Mouse (Mus musculus) lung, embryonic 14.5 days (tissue): Measurements from ENCODE around the gene Ttc8. TPM values are rescaled to one million over a fixed set of nuclear protein-coding genes. Genes with fewer than 3 reads are reported as not detected.

ENCODE experiments used
- ATAC-seq: fragments of 200-750 bp; cut with Nextera tagmentation; 2 replicates; pipeline ENCODE4 v1.8.0; 2017; ENCODE audit warnings: mild to moderate bottlenecking, moderate TSS enrichment, moderate library complexity; ENCODE audit not compliant: insufficient read depth
- DNase-seq: peaks from one replicate; pipeline ENCODE4 v3.0.0-alpha.2; 2015
- H3K27ac ChIP-seq: fragments of 300-500 bp; sonication (generic); 2 replicates; pipeline ENCODE4 v1.5.1; 2014; ENCODE audit warnings: low read depth, mild to moderate bottlenecking, moderate library complexity
- H3K27me3 ChIP-seq: fragments of 300-500 bp; sonication (generic); 2 replicates; pipeline ENCODE4 v1.6.1; 2014; ENCODE audit warnings: low read length, control low read depth; ENCODE audit not compliant: insufficient read depth
- H3K36me3 ChIP-seq: fragments of 300-500 bp; sonication (generic); 2 replicates; pipeline ENCODE4 v1.6.1; 2014; ENCODE audit warnings: control low read depth; ENCODE audit not compliant: insufficient read depth
- H3K4me1 ChIP-seq: fragments of 300-500 bp; sonication (generic); 2 replicates; pipeline ENCODE4 v1.6.1; 2014; ENCODE audit warnings: antibody characterized with exemption, control low read depth; ENCODE audit not compliant: insufficient read depth
- H3K4me2 ChIP-seq: fragments of 300-500 bp; sonication (generic); 2 replicates; pipeline ENCODE4 v1.6.1; 2014; ENCODE audit warnings: mild to moderate bottlenecking
- H3K4me3 ChIP-seq: fragments of 300-500 bp; sonication (generic); 2 replicates; pipeline ENCODE4 v1.5.1; 2014; ENCODE audit warnings: low read depth, low read length
- H3K9ac ChIP-seq: fragments of 300-500 bp; sonication (generic); 2 replicates; pipeline ENCODE4 v1.6.1; 2014
- H3K9me3 ChIP-seq: fragments of 300-500 bp; sonication (generic); 2 replicates; pipeline ENCODE4 v1.6.1; 2016; ENCODE audit warnings: low read depth, low read length, control low read depth
- CTCF ChIP-seq: IDR thresholded peaks from 2 replicates; pipeline ENCODE4 v1.5.1; 2016; ENCODE audit warnings: antibody characterized with exemption, low read depth
- WGBS: fragments of 180-500 bp; shearing (Covaris S2); extraction: QIAGEN DNeasy Blood & Tissue Kit; methylation state at CpG from one replicate; pipeline ENCODE4 v1.1.7; 2014; 5-methylcytosine and 5-hydroxymethylcytosine counted together
- polyA plus RNA-seq: library from polyadenylated mRNA; unstranded; fragments of >200 nt; fragmentation: Nextera tagmentation; extraction: Ambion mirVana; gene quantifications from 2 replicates; pipeline ENCODE4 v1.2.1, GENCODE M21; 2014

The Ttc8 gene
- polyA plus RNA-seq, 1 experiment from 2014 or later = 36.6 TPM

DNA sequence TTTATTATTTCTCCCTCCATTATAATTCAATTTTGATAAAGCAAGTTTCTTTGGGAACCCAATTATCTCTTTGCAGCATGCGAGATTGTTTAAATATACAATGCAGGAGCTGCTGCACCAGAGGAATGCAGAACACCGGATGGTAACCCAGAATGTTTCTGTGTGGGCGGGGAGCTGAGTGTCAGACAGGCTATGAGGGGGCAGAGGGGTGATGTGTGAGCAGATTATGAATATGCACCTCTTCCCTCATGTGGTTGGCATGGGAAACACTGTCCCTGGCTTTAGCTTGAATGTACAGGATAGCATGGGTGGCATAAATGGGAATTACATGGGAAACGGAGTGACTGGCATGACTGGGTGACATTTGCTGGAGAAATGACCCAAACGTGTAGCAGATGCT, 108.3 kb downstream of the Ttc8 start:
- H3K9me3 ChIP-seq = no peaks in the 10 kb centered on the region
- ATAC-seq (no peak), DNase-seq (no peak)
- no peak overlapping the region for H3K27ac ChIP-seq
- WGBS = 30% methylated on average over 5 of the region's 5 CpGs
- H3K4me3 ChIP-seq = no peak overlapping the region
- H3K36me3 ChIP-seq = no peaks in the 10 kb centered on the region
- H3K9ac ChIP-seq = no peak overlapping the region
- no peak overlapping the region for H3K4me2 ChIP-seq
- H3K4me1 ChIP-seq = no peaks in the 10 kb centered on the region
- TF ChIP-seq CTCF = no peak
- no peaks in the 10 kb centered on the region for H3K27me3 ChIP-seq

DNA sequence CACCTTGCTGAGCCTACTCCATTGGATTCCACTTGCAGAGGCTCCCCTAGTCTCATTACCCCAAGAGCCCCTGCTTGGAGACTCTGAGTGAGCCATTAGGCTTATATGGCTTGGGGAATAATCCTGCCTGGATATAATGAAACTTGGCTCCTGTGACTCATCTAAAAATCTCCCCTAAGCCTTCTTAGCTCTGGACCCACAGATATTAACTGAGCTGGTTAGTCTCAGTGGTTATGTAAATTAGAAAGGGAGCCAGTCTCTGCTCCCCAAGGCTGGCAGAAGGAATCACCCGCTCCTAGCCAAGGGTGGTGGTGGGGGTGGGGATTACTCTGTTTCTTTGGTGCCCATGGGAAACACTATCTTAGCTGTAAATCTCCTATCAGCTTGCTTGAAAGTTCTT, 109.6 kb downstream of the Ttc8 start:
- Histone ChIP-seq H3K27me3 (no peaks in the 10 kb centered on the region), H3K4me1 (no peaks in the 10 kb centered on the region), H3K4me3 (no peak overlapping the region), H3K36me3 (no peaks in the 10 kb centered on the region), H3K27ac (no peak overlapping the region), H3K9ac (no peak overlapping the region), H3K9me3 (no peaks in the 10 kb centered on the region), H3K4me2 (no peak overlapping the region)
- 55% methylated on average over 1 of the region's 1 CpGs for WGBS
- TF ChIP-seq CTCF = no peak
- DNase-seq (no peak), ATAC-seq (no peak)

Other genes with a start within 250 kb of the Ttc8 start
- gene Ptpn21, start 183.2 kb upstream of the Ttc8 start, polyA plus RNA-seq = 13.4 and 14.5 TPM in 2 replicates
- 154 and 155 TPM in 2 replicates for gene Zc3h14, start 173.6 kb upstream of the Ttc8 start, polyA plus RNA-seq
- 4.3 and 4.9 TPM in 2 replicates for gene Eml5, start 19.1 kb upstream of the Ttc8 start, polyA plus RNA-seq